Mouse (Mus musculus): Measurements from ENCODE around the gene Ndufaf2. TPM values are rescaled to one million over a fixed set of nuclear protein-coding genes. Genes with fewer than 3 reads are reported as not detected.

Ndufaf2 gene
- polyA plus RNA-seq, 1 experiment, result 2.0 TPM

DNA sequence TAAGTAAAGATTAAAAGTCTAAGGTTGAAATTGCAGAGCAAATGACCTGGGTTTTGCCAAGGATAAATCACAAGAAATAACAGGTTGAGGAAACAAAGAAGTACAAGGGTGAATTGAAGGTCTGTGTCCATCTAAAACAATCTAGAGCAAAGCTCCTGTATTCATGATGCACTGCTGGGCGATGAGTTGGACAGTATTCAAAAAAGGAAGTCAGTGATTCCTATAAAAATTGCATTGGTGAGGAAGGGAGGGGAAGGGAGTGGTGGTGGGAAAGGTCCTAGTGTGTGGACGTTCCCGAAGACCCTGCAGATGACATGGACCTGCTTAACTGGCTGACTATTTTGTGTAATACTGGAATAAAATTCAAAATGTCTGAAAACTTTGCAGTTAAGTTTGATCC lies 6.2 kb upstream of the Ndufaf2 start:
- 91% methylated on average over 3 of the region's 3 CpGs for WGBS
- DNase-seq (ENCODE audit: low read depth in 1 of 2, low spot score in 2 of 2), result no peak
- TF ChIP-seq POLR2A (IDR thresholded peaks at IDR 0.05; ENCODE audit: low read depth, low read length), result no peak
- TF ChIP-seq CTCF (IDR thresholded peaks at IDR 0.05; ENCODE audit: extremely low read depth, insufficient read depth, insufficient read length, insufficient replicate concordance), result no peak

GRCm38 (mm10) chr13:108163912-108164311 lies 5.5 kb upstream of the Ndufaf2 start:
- Histone ChIP-seq H3K36me3 (ENCODE audit: control insufficient read depth, insufficient read depth, low read length) (no peaks in the 10 kb centered on the region; the same call in 1 of the 2 replicates), H3K4me3 (ENCODE audit: extremely low read depth, insufficient read depth, insufficient read length) (no peak overlapping the region), H3K27me3 (ENCODE audit: control insufficient read depth, insufficient read depth, low read length) (no peaks in the 10 kb centered on the region), H3K4me1 (ENCODE audit: control insufficient read depth, insufficient read depth, insufficient read length) (no peaks in the 10 kb centered on the region; the same call in 1 of the 2 replicates), H3K27ac (ENCODE audit: insufficient read depth, low read length) (no peak overlapping the region)
- no peak for DNase-seq (ENCODE audit: low read depth in 1 of 2, low spot score in 2 of 2)
- 96% methylated on average over 9 of the region's 9 CpGs for WGBS
- no peak for TF ChIP-seq CTCF (IDR thresholded peaks at IDR 0.05; ENCODE audit: extremely low read depth, insufficient read depth, insufficient read length, insufficient replicate concordance)
- TF ChIP-seq POLR2A (IDR thresholded peaks at IDR 0.05; ENCODE audit: low read depth, low read length), result no peak

More for the DNA sequence above, 6.2 kb upstream of the Ndufaf2 start:
- Histone ChIP-seq H3K27ac (ENCODE audit: insufficient read depth, low read length) (no peak overlapping the region), H3K36me3 (ENCODE audit: control insufficient read depth, insufficient read depth, low read length) (no peaks in the 10 kb centered on the region; the same call in 1 of the 2 replicates), H3K27me3 (ENCODE audit: control insufficient read depth, insufficient read depth, low read length) (no peaks in the 10 kb centered on the region), H3K4me3 (ENCODE audit: extremely low read depth, insufficient read depth, insufficient read length) (no peak overlapping the region), H3K4me1 (ENCODE audit: control insufficient read depth, insufficient read depth, insufficient read length) (no peaks in the 10 kb centered on the region)

DNA sequence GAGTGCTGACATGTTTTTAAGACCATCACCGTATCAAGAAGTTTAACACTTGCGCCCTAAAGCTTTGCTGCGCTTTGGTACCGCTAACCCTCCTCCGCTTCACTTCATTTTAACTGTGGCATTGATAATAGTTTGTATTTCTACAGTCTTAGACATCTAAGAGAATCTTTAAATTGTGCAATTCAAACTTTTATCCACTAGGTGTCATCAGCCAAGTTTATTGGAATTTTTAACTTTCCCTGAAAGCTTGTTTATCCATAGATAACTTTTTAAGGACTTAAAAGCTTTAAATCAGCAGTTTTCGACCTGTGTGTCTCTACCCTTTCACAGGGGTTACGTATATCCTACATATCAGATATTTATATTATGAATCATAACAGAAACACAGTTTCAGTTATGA lies 1.5 kb upstream of the Ndufaf2 start:
- DNase-seq (ENCODE audit: low read depth in 1 of 2, low spot score in 2 of 2), result no peak
- TF ChIP-seq CTCF (IDR thresholded peaks at IDR 0.05; ENCODE audit: extremely low read depth, insufficient read depth, insufficient read length, insufficient replicate concordance) (no peak), POLR2A (IDR thresholded peaks at IDR 0.05; ENCODE audit: low read depth, low read length) (no peak)
- Histone ChIP-seq H3K4me1 (ENCODE audit: control insufficient read depth, insufficient read depth, insufficient read length) (no peaks in the 10 kb centered on the region; the same call in 1 of the 2 replicates), H3K27ac (ENCODE audit: insufficient read depth, low read length) (no peak overlapping the region), H3K27me3 (ENCODE audit: control insufficient read depth, insufficient read depth, low read length) (no peaks in the 10 kb centered on the region), H3K4me3 (ENCODE audit: extremely low read depth, insufficient read depth, insufficient read length) (no peak overlapping the region), H3K36me3 (ENCODE audit: control insufficient read depth, insufficient read depth, low read length) (no peaks in the 10 kb centered on the region; the same call in 1 of the 2 replicates)
- WGBS, result 67% methylated on average over 7 of the region's 7 CpGs

GRCm38 (mm10) chr13:108159241-108159575 lies 785 bp upstream of the Ndufaf2 start:
- peak overlapping the region; percentile 84 for H3K4me3 ChIP-seq (ENCODE audit: extremely low read depth, insufficient read depth, insufficient read length)
- WGBS, result 10% methylated on average over 8 of the region's 8 CpGs
- TF ChIP-seq CTCF (IDR thresholded peaks at IDR 0.05; ENCODE audit: extremely low read depth, insufficient read depth, insufficient read length, insufficient replicate concordance) (no peak), POLR2A (IDR thresholded peaks at IDR 0.05; ENCODE audit: low read depth, low read length) (no peak)
- H3K27ac ChIP-seq (ENCODE audit: insufficient read depth, low read length), result no peak overlapping the region
- H3K36me3 ChIP-seq (ENCODE audit: control insufficient read depth, insufficient read depth, low read length), result no peaks in the 10 kb centered on the region; the same call in 1 of the 2 replicates
- DNase-seq (ENCODE audit: low read depth in 1 of 2, low spot score in 2 of 2), result no peak
- no peaks in the 10 kb centered on the region; the same call in 1 of the 2 replicates for H3K4me1 ChIP-seq (ENCODE audit: control insufficient read depth, insufficient read depth, insufficient read length)
- no peaks in the 10 kb centered on the region for H3K27me3 ChIP-seq (ENCODE audit: control insufficient read depth, insufficient read depth, low read length)

DNA sequence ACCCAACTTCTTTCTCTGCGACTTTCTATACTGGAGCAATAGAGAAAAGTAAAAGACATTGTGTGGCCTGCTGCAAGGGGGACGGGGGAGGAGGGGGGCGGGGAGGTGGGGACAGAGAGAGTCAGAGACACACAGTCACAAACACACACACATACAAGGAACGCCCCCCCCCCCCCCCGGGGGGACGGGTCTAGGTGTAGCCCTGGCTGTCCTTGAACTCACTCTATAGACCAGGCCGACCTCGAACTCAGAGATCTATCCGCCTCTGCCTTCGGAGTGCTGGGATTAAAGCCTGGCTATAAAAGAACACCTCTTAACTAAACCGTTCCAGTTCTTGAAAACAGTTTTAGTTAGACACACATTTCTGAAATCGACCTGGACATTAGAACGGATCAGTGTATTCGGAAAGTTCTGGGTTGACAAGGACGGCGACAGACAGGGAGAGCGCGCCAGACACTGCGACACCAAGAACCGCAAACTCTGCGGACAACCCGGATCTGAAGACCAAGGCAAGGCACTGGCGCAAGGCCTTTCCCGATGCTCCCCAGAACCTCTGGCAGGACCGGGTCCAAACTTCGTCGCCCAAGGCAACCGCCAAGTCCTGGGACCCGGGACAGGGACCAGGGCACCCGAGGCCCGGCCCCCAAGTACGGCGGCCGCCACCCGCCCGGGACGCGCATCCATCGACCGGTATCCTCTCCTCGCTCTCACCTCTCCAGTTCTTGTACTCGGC lies 525 bp downstream of the Ndufaf2 start:
- 5% methylated on average over 41 of the region's 42 CpGs for WGBS

GRCm38 (mm10) chr13:108157156-108157555 lies 1.3 kb downstream of the Ndufaf2 start:
- WGBS, result 87% methylated on average over 2 of the region's 2 CpGs
- H3K27ac ChIP-seq (ENCODE audit: insufficient read depth, low read length), result no peak overlapping the region
- no peak overlapping the region for H3K4me3 ChIP-seq (ENCODE audit: extremely low read depth, insufficient read depth, insufficient read length)
- TF ChIP-seq CTCF (IDR thresholded peaks at IDR 0.05; ENCODE audit: extremely low read depth, insufficient read depth, insufficient read length, insufficient replicate concordance), result no peak
- TF ChIP-seq POLR2A (IDR thresholded peaks at IDR 0.05; ENCODE audit: low read depth, low read length), result no peak
- H3K36me3 ChIP-seq (ENCODE audit: control insufficient read depth, insufficient read depth, low read length), result no peaks in the 10 kb centered on the region; the same call in 1 of the 2 replicates
- no peak for DNase-seq (ENCODE audit: low read depth in 1 of 2, low spot score in 2 of 2)
- no peaks in the 10 kb centered on the region; the same call in 1 of the 2 replicates for H3K4me1 ChIP-seq (ENCODE audit: control insufficient read depth, insufficient read depth, insufficient read length)
- H3K27me3 ChIP-seq (ENCODE audit: control insufficient read depth, insufficient read depth, low read length), result no peaks in the 10 kb centered on the region

More for the DNA sequence above, 525 bp downstream of the Ndufaf2 start:
- TF ChIP-seq CTCF (IDR thresholded peaks at IDR 0.05; ENCODE audit: extremely low read depth, insufficient read depth, insufficient read length, insufficient replicate concordance) (no peak), POLR2A (IDR thresholded peaks at IDR 0.05; ENCODE audit: low read depth, low read length) (no peak)
- no peaks in the 10 kb centered on the region for H3K27me3 ChIP-seq (ENCODE audit: control insufficient read depth, insufficient read depth, low read length)
- no peaks in the 10 kb centered on the region; the same call in 1 of the 2 replicates for H3K4me1 ChIP-seq (ENCODE audit: control insufficient read depth, insufficient read depth, insufficient read length)
- H3K27ac ChIP-seq (ENCODE audit: insufficient read depth, low read length), result no peak overlapping the region
- no peak for DNase-seq (ENCODE audit: low read depth in 1 of 2, low spot score in 2 of 2)
- H3K4me3 ChIP-seq (ENCODE audit: extremely low read depth, insufficient read depth, insufficient read length), result peak overlapping the region; percentile 84
- H3K36me3 ChIP-seq (ENCODE audit: control insufficient read depth, insufficient read depth, low read length), result no peaks in the 10 kb centered on the region; the same call in 1 of the 2 replicates
